Mouse (Mus musculus) cerebellum, adult 2 months (tissue): ENCODE results near the gene Mndal.
"Not testable (repeated sequence)": the region's sequence is repeated elsewhere in the genome, so short reads cannot be mapped to it uniquely, and the experiment has no call there.

ENCODE experiments used
- CTCF ChIP-seq: fragments of 200-500 bp; IDR thresholded peaks from 2 replicates; pipeline ENCODE4 v1.5.1; 2011; ENCODE audit warnings: low read depth, mild to moderate bottlenecking, control low read depth, low read length, moderate library complexity, borderline replicate concordance; ENCODE audit not compliant: insufficient read depth
- POLR2A ChIP-seq: fragments of 200-500 bp; IDR thresholded peaks from 2 replicates; pipeline ENCODE4 v1.6.1; 2011; ENCODE audit warnings: low read length, control low read depth, borderline replicate concordance; ENCODE audit not compliant: insufficient read depth

GRCm38 (mm10) chr1:173889741-173890140 is 52.5 kb downstream of the Mndal start:
- not testable (repeated sequence) for TF ChIP-seq CTCF, POLR2A
